Mouse (Mus musculus) CH12.LX (cell line): ENCODE results near the gene Reln. TPM values are rescaled to one million over a fixed set of nuclear protein-coding genes. Genes with fewer than 3 reads are reported as not detected.

Source experiments
- DNase-seq: peaks from one replicate; pipeline ENCODE4 v3.0.0-alpha.2; 2013; ENCODE audit errors: extremely low read depth
- H3K27ac ChIP-seq: 2 replicates; pipeline ENCODE4 v1.5.1; 2012; ENCODE audit warnings: low read depth, mild to moderate bottlenecking, control low read depth, moderate library complexity; ENCODE audit not compliant: insufficient read depth
- H3K27me3 ChIP-seq: replicated peaks from 2 replicates; pipeline ENCODE3; 2012; ENCODE audit warnings: inconsistent platforms
- H3K36me3 ChIP-seq, 2 experiments: replicated peaks in 1 of 2; 2 replicates each; pipeline versions ENCODE3 to v1.6.1; 2012; ENCODE audit warnings: inconsistent platforms in 1 of 2, low read length in 1 of 2, mild to moderate bottlenecking in 1 of 2, mixed read lengths in 1 of 2, moderate library complexity in 1 of 2; ENCODE audit not compliant: control insufficient read depth in 1 of 2, insufficient read depth in 1 of 2
- H3K4me1 ChIP-seq, 2 experiments: 2 replicates each; pipeline ENCODE4 v1.6.1; 2012; ENCODE audit warnings: inconsistent platforms in 1 of 2, moderate library complexity in 1 of 2; ENCODE audit not compliant: insufficient read depth in 2 of 2, control insufficient read depth in 1 of 2
- H3K4me2 ChIP-seq: 2 replicates; pipeline ENCODE4 v1.6.1; 2012; ENCODE audit warnings: low read depth, mild to moderate bottlenecking, control low read depth; ENCODE audit not compliant: poor library complexity, insufficient read depth, severe bottlenecking
- H3K4me3 ChIP-seq, 3 experiments: fragments of 150-350 bp in 1 of 3; sonication (generic) in 1 of 3; replicated peaks in 1 of 3; 2 replicates each; pipeline versions ENCODE3 to v1.5.1; 2011 to 2012; ENCODE audit warnings: low read depth in 2 of 3, low read length in 2 of 3, mild to moderate bottlenecking in 2 of 3, moderate library complexity in 2 of 3, control low read depth in 1 of 3, improper control_type of control experiment in 1 of 3, inconsistent platforms in 1 of 3, mixed read lengths in 1 of 3; ENCODE audit not compliant: poor library complexity in 1 of 3
- H3K79me2 ChIP-seq: replicated peaks from 2 replicates; pipeline ENCODE4 v1.6.1; 2012; ENCODE audit warnings: mild to moderate bottlenecking, moderate library complexity; ENCODE audit not compliant: control insufficient read depth, poor library complexity, insufficient read depth, severe bottlenecking; ENCODE audit errors: extremely low read depth
- H3K9ac ChIP-seq: 2 replicates; pipeline ENCODE4 v1.6.1; 2012; ENCODE audit warnings: low read depth, mild to moderate bottlenecking, control low read depth, moderate library complexity; ENCODE audit not compliant: insufficient read depth
- H3K9me3 ChIP-seq: replicated peaks from 2 replicates; pipeline ENCODE3; 2012; ENCODE audit warnings: low read length, inconsistent platforms, mixed read lengths
- E2F4 ChIP-seq: IDR thresholded peaks from 2 replicates; pipeline ENCODE4 v1.6.1; 2011; ENCODE audit warnings: low read depth, low read length, improper control_type of control experiment; ENCODE audit not compliant: insufficient replicate concordance
- ELF1 ChIP-seq: IDR thresholded peaks from 2 replicates; pipeline ENCODE4 v1.6.1; 2014; ENCODE audit warnings: low read depth, mild to moderate bottlenecking, inconsistent platforms, low read length, improper control_type of control experiment
- GABPA ChIP-seq: IDR thresholded peaks from 2 replicates; pipeline ENCODE4 v1.6.1; 2012; ENCODE audit warnings: low read depth, low read length, improper control_type of control experiment, inconsistent platforms; ENCODE audit not compliant: insufficient replicate concordance
- HCFC1 ChIP-seq: IDR thresholded peaks from 2 replicates; pipeline ENCODE4 v1.6.1; 2012; ENCODE audit warnings: low read depth, mild to moderate bottlenecking, inconsistent platforms, low read length, improper control_type of control experiment
- MAFK ChIP-seq: IDR thresholded peaks from 2 replicates; pipeline ENCODE4 v1.6.1; 2011; ENCODE audit warnings: low read length, improper control_type of control experiment; ENCODE audit not compliant: insufficient replicate concordance
- MAX ChIP-seq: IDR thresholded peaks from 2 replicates; pipeline ENCODE4 v1.6.1; 2011; ENCODE audit warnings: low read length, improper control_type of control experiment
- MAZ ChIP-seq: IDR thresholded peaks from 2 replicates; pipeline ENCODE4 v1.6.1; 2012; ENCODE audit warnings: low read depth, mild to moderate bottlenecking, inconsistent platforms, low read length, improper control_type of control experiment, moderate library complexity
- MXI1 ChIP-seq: IDR thresholded peaks from 2 replicates; pipeline ENCODE4 v1.6.1; 2011; ENCODE audit warnings: mild to moderate bottlenecking, low read depth, low read length, improper control_type of control experiment
- MYC ChIP-seq: IDR thresholded peaks from 2 replicates; pipeline ENCODE4 v1.6.1; 2011; ENCODE audit warnings: low read depth, mild to moderate bottlenecking, improper control_type of control experiment, low read length
- PAX5 ChIP-seq: IDR thresholded peaks from 2 replicates; pipeline ENCODE4 v1.6.1; 2012; ENCODE audit warnings: low read length, inconsistent platforms, mixed read lengths
- RAD21 ChIP-seq: IDR thresholded peaks from 2 replicates; pipeline ENCODE4 v1.6.1; 2011; ENCODE audit warnings: low read depth, mild to moderate bottlenecking, low read length, improper control_type of control experiment, moderate library complexity
- SMC3 ChIP-seq: IDR thresholded peaks from 2 replicates; pipeline ENCODE4 v1.6.1; 2011; ENCODE audit warnings: low read depth, low read length, improper control_type of control experiment
- UBTF ChIP-seq: IDR thresholded peaks from 2 replicates; pipeline ENCODE4 v1.6.1; 2012; ENCODE audit warnings: low read depth, mild to moderate bottlenecking, inconsistent platforms, low read length, improper control_type of control experiment, moderate library complexity
- USF1 ChIP-seq: IDR thresholded peaks from 2 replicates; pipeline ENCODE4 v1.6.1; 2014; ENCODE audit warnings: low read depth, mild to moderate bottlenecking, inconsistent platforms, low read length, improper control_type of control experiment
- ZC3H11A ChIP-seq: IDR thresholded peaks from 2 replicates; pipeline ENCODE4 v1.6.1; 2012; ENCODE audit warnings: low read depth, mild to moderate bottlenecking, inconsistent platforms, low read length, improper control_type of control experiment
- dilution Hi-C: fragments of 300-500 bp; cut with MboI; formaldehyde crosslinking; loops from 2 replicates; pipeline ENCODE4 v1.14.3; 2020; ENCODE audit warnings: low sequenced_read_pairs; ENCODE audit not compliant: extremely low pct_unique_long_range_greater_than_20kb, extremely low pct_ligation_motif_present
- in situ Hi-C: fragments of 300-500 bp; cut with MboI; formaldehyde crosslinking; loops from 3 replicates; pipeline ENCODE4 v1.14.3; 2019; ENCODE audit warnings: low sequenced_read_pairs, low pct_ligation_motif_present, low pct_unique_long_range_greater_than_20kb, mixed read lengths
- polyA plus RNA-seq: library from polyadenylated mRNA; unstranded; fragments of >175 nt; gene quantifications from 2 replicates; pipeline ENCODE4 v1.2.1, GENCODE M21; 2012; ENCODE audit warnings: low read depth; ENCODE audit not compliant: insufficient read length
- total RNA-seq, 2 experiments: library from RNA; depleted of rRNA; stranded (reverse); fragments of 300-350 nt in 1 of 2; fragments of >200 nt in 1 of 2; gene quantifications; 2 replicates each; pipeline ENCODE4 v1.2.3; 2012 to 2014

Reln gene
- total and polyA plus RNA-seq, 3 experiments: 0.03 to 0.04 TPM; not detected in 1

DNA sequence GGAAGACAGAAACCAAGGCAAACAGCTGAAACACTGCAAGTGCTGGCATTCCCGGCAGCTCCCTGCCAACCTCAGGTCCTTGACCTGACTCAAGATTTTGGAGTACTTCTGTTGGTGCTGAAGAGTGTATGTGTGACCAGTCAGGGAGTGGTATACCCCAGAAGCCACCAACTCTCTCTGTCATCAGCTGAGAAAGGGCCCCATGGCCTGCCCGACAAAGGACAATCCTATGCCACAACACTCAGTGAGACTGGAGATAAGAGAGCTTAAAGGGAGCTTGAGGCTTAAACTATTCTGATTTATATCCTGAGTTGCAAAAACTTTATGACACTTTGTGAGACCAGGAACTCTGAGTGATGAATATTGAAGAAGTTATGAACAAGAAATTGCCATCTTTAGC, 407.9 kb downstream of the Reln start:
- in situ Hi-C loops (no loop called here), dilution Hi-C loops (no loop called here)
- TF ChIP-seq GABPA (no peak), RAD21 (no peak), HCFC1 (no peak), E2F4 (no peak), ELF1 (no peak), ZC3H11A (no peak), SMC3 (no peak), MAX (no peak), PAX5 (no peak)

DNA sequence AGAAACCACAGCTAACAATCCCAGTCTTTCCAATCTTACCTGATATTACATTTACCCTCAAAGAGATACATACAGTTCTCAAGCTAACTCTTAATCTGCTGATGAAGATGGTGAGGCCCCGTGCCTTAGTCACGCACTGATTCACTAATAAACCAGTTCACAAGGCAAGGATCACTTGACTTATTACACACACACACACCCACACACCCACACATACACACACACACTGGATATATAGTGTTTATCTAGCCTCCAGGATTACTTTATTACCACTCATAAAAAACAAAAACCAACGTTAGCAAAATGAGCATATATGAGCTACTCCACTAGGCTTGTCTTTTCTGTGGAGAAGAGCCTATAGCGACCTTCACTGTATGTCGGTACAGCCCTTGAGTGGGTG, 408.4 kb downstream of the Reln start:
- DNase-seq: no peak
- Histone ChIP-seq H3K79me2 (no peaks in the 10 kb centered on the region), H3K4me2 (no peak overlapping the region), H3K36me3 (no peaks in the 10 kb centered on the region), H3K4me3 (no peak overlapping the region), H3K9ac (no peak overlapping the region), H3K9me3 (no peaks in the 10 kb centered on the region), H3K4me1 (0 out of 4 replicates have a peak, but pooled peaks cover 0 to 2% of the 10 kb centered on the region in 2 experiments), H3K27ac (no peak overlapping the region), H3K27me3 (no peaks in the 10 kb centered on the region)
- in situ Hi-C loops: no loop called here
- TF ChIP-seq E2F4: no peak
- TF ChIP-seq SMC3: no peak
- no peak for TF ChIP-seq MXI1
- TF ChIP-seq MAFK: no peak
- TF ChIP-seq UBTF: no peak
- no peak for TF ChIP-seq MYC
- no peak for TF ChIP-seq MAZ
- TF ChIP-seq USF1: no peak
- dilution Hi-C loops: no loop called here

More for the DNA sequence above, 407.9 kb downstream of the Reln start:
- H3K4me3 ChIP-seq: no peak overlapping the region
- H3K4me2 ChIP-seq: no peak overlapping the region
- H3K79me2 ChIP-seq: no peaks in the 10 kb centered on the region
- no peak overlapping the region for H3K9ac ChIP-seq
- H3K36me3 ChIP-seq: no peaks in the 10 kb centered on the region
- no peaks in the 10 kb centered on the region for H3K27me3 ChIP-seq
- DNase-seq: no peak
- H3K4me1 ChIP-seq: 0 out of 4 replicates have a peak, but pooled peaks cover 0 to 2% of the 10 kb centered on the region in 2 experiments
- H3K27ac ChIP-seq: no peak overlapping the region
- H3K9me3 ChIP-seq: no peaks in the 10 kb centered on the region
